Mouse (Mus musculus): ENCODE measurements around the gene Plppr1. TPM values are rescaled to one million over a fixed set of nuclear protein-coding genes. Genes with fewer than 3 reads are reported as not detected.

Plppr1 gene
- 0.15 TPM for polyA plus RNA-seq (2014; fragmentation: Illumina TruSeq; extraction: RNeasy Lipid Tissue Mini Kit (QIAGEN cat#74804); ENCODE audit: low replicate concordance)

DNA sequence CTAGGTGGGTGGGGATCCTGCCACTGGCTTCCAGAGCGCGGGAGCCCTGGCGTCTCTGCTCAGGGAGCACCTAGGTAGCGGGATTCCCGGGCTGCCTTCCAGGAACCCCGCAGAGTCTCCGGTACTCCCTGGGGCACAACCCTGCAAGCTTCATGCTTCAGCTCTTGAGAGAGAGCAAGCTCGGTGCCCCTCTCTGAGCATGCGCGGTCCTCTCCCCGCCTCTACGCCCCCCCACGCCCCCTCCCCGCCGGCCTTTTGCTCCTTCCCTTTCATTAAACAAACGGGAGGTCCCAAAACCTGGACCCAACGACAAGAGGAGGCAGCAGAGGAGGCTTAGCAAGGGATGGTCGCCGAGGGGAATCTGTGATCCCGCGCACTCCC is at the start of gene Plppr1:
Gene Plppr1, plus strand, starts transcription at position 253 of the 381 bp plus-strand sequence.

All from small intestine, adult 10 weeks (tissue).